Mouse (Mus musculus): ENCODE data around the gene Olfr1423. TPM values are rescaled to one million over a fixed set of nuclear protein-coding genes. Genes with fewer than 3 reads are reported as not detected.
"Not testable (repeated sequence)": the region's sequence is repeated elsewhere in the genome, so short reads cannot be mapped to it uniquely, and the experiment has no call there.

Gene Olfr1423
- polyA plus RNA-seq (2012; rRNA removed) (not detected in 2 replicates), polyA plus RNA-seq (2014; fragmentation: Nextera tagmentation; extraction: Ambion mirVana) (not detected in 2 replicates)

DNA sequence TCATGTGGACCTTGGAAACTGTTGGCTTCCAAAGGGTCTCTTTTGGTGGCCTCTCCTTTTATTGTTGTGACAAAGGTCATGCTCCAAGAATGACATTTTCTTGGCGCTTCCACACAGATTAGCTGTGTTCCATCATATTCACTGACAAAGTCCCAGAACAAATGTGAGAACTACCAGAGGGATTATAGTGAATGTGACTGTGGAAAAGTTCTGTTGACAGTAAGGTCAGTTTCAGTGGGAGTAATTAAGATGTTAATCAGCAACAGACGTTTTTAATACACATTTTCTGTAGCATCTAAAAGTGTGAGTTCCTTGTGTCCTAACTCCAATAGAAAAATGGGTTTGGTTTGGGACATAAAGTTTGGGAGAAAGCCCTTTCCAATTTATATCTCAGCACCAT is at the start of gene Olfr1423:
Gene Olfr1423 (minus strand): TSS at position 101 of the 400 bp plus-strand sequence.
- 50% methylated on average over 2 of the region's 2 CpGs for WGBS (ENCODE audit: insufficient replicate concordance)
- Histone ChIP-seq H3K4me2 (ENCODE audit: low read depth) (no peak within 1 kb of the TSS), H3K4me1 (replicated peaks; ENCODE audit: control insufficient read depth in 2 of 2, insufficient read depth in 2 of 2, low read length in 1 of 2) (no peaks in the 10 kb centered on the region), H3K27me3 (ENCODE audit: control insufficient read depth, insufficient read depth, low read length) (no peaks in the 10 kb centered on the region), H3K9me3 (ENCODE audit: control insufficient read depth, low read length) (no peaks in the 10 kb centered on the region), H3K36me3 (replicated peaks; ENCODE audit: control insufficient read depth, insufficient read depth, low read depth) (no peaks in the 10 kb centered on the region), H3K9ac (replicated peaks) (no peak within 1 kb of the TSS), H3K27ac (no peak within 1 kb of the TSS), H3K4me3 (ENCODE audit: insufficient read depth in 1 of 2, low read depth in 2 of 2, low read length in 2 of 2) (no peak within 1 kb of the TSS)
- DNase-seq (ENCODE audit: low read depth in 3 of 3, low spot score in 3 of 3) (no peak), ATAC-seq (ENCODE audit: insufficient read depth) (no peak)
- TF ChIP-seq EP300 (IDR thresholded peaks at IDR 0.05; ENCODE audit: low read depth) = no peak
- TF ChIP-seq CTCF (IDR thresholded peaks at IDR 0.05; ENCODE audit: low read depth) = no peak

GRCm38 (mm10) chr19:12077631-12078030 is 36.5 kb upstream of the Olfr1423 start, which contains the start of gene Olfr1425:
Gene Olfr1425 (minus strand): TSS chr19:12077731.
- H3K36me3 ChIP-seq (replicated peaks; ENCODE audit: control insufficient read depth, insufficient read depth, low read depth); DNase-seq (ENCODE audit: low read depth in 3 of 3, low spot score in 3 of 3); H3K9me3 ChIP-seq (ENCODE audit: control insufficient read depth, low read length); H3K4me1 ChIP-seq (replicated peaks; ENCODE audit: control insufficient read depth in 2 of 2, insufficient read depth in 2 of 2, low read length in 1 of 2); H3K27me3 ChIP-seq (ENCODE audit: control insufficient read depth, insufficient read depth, low read length); H3K4me2 ChIP-seq (ENCODE audit: low read depth); H3K27ac ChIP-seq; ATAC-seq (ENCODE audit: insufficient read depth); H3K9ac ChIP-seq (replicated peaks); H3K4me3 ChIP-seq (ENCODE audit: insufficient read depth in 1 of 2, low read depth in 2 of 2, low read length in 2 of 2): not testable (repeated sequence)
- WGBS (ENCODE audit: insufficient replicate concordance) = 62% methylated on average over 4 of the region's 4 CpGs

DNA sequence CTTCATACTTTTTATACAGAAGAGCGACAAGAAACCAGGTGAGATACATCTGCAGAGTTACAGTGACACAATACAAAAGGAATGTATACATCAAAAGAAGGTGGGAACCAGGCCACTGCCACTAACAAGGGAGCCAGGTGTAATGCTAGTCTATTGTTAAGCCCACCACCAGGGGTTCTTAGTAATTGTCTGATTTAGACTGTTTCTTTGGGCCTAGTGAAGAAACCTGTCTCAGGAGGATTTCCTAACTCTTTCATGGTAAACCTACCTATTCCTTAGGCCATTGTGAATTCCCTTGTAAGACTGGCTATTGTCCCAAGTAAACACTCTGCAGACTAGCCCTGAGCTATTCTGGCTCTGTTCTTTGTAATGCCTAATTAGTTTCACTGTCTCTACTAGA is 28.4 kb upstream of the Olfr1423 start:
- not testable (repeated sequence) for H3K4me2 ChIP-seq (ENCODE audit: low read depth); H3K36me3 ChIP-seq (replicated peaks; ENCODE audit: control insufficient read depth, insufficient read depth, low read depth); ATAC-seq (ENCODE audit: insufficient read depth); H3K27me3 ChIP-seq (ENCODE audit: control insufficient read depth, insufficient read depth, low read length); H3K27ac ChIP-seq; H3K4me1 ChIP-seq (replicated peaks; ENCODE audit: control insufficient read depth in 2 of 2, insufficient read depth in 2 of 2, low read length in 1 of 2); H3K9ac ChIP-seq (replicated peaks); DNase-seq (ENCODE audit: low read depth in 3 of 3, low spot score in 3 of 3); H3K9me3 ChIP-seq (ENCODE audit: control insufficient read depth, low read length); H3K4me3 ChIP-seq (ENCODE audit: insufficient read depth in 1 of 2, low read depth in 2 of 2, low read length in 2 of 2)
- 49% methylated on average over 1 of the region's 1 CpGs for WGBS (ENCODE audit: insufficient replicate concordance)

GRCm38 (mm10) chr19:12067806-12068205 is 26.7 kb upstream of the Olfr1423 start:
- H3K9ac ChIP-seq (replicated peaks); H3K36me3 ChIP-seq (replicated peaks; ENCODE audit: control insufficient read depth, insufficient read depth, low read depth); H3K27me3 ChIP-seq (ENCODE audit: control insufficient read depth, insufficient read depth, low read length); H3K4me3 ChIP-seq (ENCODE audit: insufficient read depth in 1 of 2, low read depth in 2 of 2, low read length in 2 of 2); ATAC-seq (ENCODE audit: insufficient read depth); DNase-seq (ENCODE audit: low read depth in 3 of 3, low spot score in 3 of 3); H3K4me1 ChIP-seq (replicated peaks; ENCODE audit: control insufficient read depth in 2 of 2, insufficient read depth in 2 of 2, low read length in 1 of 2); H3K27ac ChIP-seq; H3K4me2 ChIP-seq (ENCODE audit: low read depth); H3K9me3 ChIP-seq (ENCODE audit: control insufficient read depth, low read length): not testable (repeated sequence)
- WGBS (ENCODE audit: insufficient replicate concordance) = 43% methylated on average over 1 of the region's 1 CpGs

DNA sequence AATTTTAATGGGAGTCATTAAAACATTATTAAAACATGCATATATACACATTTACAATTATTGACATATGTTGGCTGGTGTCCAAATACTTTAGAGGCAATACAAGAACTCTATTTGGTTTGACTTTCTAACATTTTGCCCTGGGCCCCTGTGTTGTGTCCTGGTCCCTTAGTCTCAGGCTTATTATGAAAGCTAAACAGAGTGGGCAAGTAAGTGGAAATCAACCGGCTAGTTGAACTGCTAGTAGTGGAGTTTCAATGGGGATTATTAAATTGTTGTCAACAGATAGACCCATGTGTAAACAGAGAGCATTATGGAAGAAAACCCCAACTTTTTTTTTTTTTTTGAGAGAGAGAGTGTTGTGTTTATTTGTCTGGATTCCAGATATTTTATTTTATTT is 21.5 kb upstream of the Olfr1423 start, which contains the start of gene Olfr1424:
Gene Olfr1424 (minus strand): TSS at position 101 of the 400 bp plus-strand sequence.
- 64% methylated on average over 1 of the region's 1 CpGs for WGBS (ENCODE audit: insufficient replicate concordance)
- H3K4me1 ChIP-seq (replicated peaks; ENCODE audit: control insufficient read depth in 2 of 2, insufficient read depth in 2 of 2, low read length in 1 of 2); H3K36me3 ChIP-seq (replicated peaks; ENCODE audit: control insufficient read depth, insufficient read depth, low read depth); ATAC-seq (ENCODE audit: insufficient read depth); H3K4me3 ChIP-seq (ENCODE audit: insufficient read depth in 1 of 2, low read depth in 2 of 2, low read length in 2 of 2); H3K27ac ChIP-seq; H3K27me3 ChIP-seq (ENCODE audit: control insufficient read depth, insufficient read depth, low read length); H3K9ac ChIP-seq (replicated peaks); DNase-seq (ENCODE audit: low read depth in 3 of 3, low spot score in 3 of 3); H3K9me3 ChIP-seq (ENCODE audit: control insufficient read depth, low read length); H3K4me2 ChIP-seq (ENCODE audit: low read depth): not testable (repeated sequence)

DNA sequence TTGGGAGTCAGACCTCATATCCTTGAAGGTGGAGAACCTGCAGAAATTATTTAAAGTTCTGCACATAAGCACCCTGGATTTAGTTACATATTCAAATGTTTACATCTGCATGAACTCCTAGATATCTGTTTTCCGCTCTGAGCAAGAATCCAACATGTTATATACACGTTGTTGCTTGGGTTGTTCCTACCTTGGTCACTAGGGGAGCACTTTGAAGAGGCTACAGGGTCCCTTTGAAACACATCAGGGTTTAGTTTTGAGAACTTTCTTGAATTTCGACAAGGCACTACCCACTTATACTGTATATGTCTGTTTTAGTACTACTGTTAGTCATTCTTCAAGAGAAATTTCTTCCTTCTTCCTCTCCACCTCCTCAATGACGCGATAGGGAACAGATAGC is 2.0 kb upstream of the Olfr1423 start:
- Histone ChIP-seq H3K9me3 (ENCODE audit: control insufficient read depth, low read length) (no peaks in the 10 kb centered on the region), H3K27me3 (ENCODE audit: control insufficient read depth, insufficient read depth, low read length) (no peaks in the 10 kb centered on the region), H3K27ac (no peak overlapping the region), H3K4me3 (ENCODE audit: insufficient read depth in 1 of 2, low read depth in 2 of 2, low read length in 2 of 2) (no peak overlapping the region), H3K36me3 (replicated peaks; ENCODE audit: control insufficient read depth, insufficient read depth, low read depth) (no peaks in the 10 kb centered on the region), H3K4me2 (ENCODE audit: low read depth) (no peak overlapping the region), H3K4me1 (replicated peaks; ENCODE audit: control insufficient read depth in 2 of 2, insufficient read depth in 2 of 2, low read length in 1 of 2) (no peaks in the 10 kb centered on the region), H3K9ac (replicated peaks) (no peak overlapping the region)
- DNase-seq (ENCODE audit: low read depth in 3 of 3, low spot score in 3 of 3) (no peak), ATAC-seq (ENCODE audit: insufficient read depth) (no peak)
- TF ChIP-seq EP300 (IDR thresholded peaks at IDR 0.05; ENCODE audit: low read depth) (no peak), CTCF (IDR thresholded peaks at IDR 0.05; ENCODE audit: low read depth) (no peak)
- 70% methylated on average over 5 of the region's 5 CpGs for WGBS (ENCODE audit: insufficient replicate concordance)
